Mouse (Mus musculus) lung, postnatal 0 days (tissue): ENCODE results near the gene Zbtb7b.

Source experiments
- CTCF ChIP-seq: IDR thresholded peaks from 2 replicates; pipeline ENCODE4 v1.5.1; 2016; ENCODE audit warnings: antibody characterized with exemption, mild to moderate bottlenecking
- EP300 ChIP-seq: IDR thresholded peaks from 2 replicates; pipeline ENCODE4 v1.6.1; 2016; ENCODE audit warnings: antibody characterized with exemption, mild to moderate bottlenecking, control low read depth

DNA sequence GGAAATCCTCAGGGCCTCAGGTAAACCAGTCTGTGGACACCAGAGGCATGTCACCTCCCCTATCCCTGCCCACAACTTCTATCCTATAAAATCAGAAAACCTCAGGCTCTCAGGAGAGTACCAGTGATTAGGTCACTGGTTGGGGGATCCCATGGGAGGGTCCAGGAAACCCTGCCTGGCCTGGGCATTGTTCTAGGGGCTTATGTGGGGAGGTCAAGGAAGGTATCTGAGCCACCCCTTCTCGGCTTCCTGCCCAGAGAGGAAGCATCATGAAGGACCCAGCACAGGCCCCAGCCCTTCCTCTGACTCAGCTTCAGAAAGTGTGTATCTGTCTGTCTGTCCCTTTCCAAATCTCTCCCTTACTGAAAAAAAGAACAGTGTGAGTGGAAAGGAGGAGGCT is 46.7 kb downstream of the Zbtb7b start:
- TF ChIP-seq CTCF (no peak), EP300 (peak; percentile 48)
